Mouse (Mus musculus): Measurements from ENCODE around the gene Col25a1. TPM values are rescaled to one million over a fixed set of nuclear protein-coding genes. Genes with fewer than 3 reads are reported as not detected.

Gene Col25a1
- total RNA-seq, 2 experiments from 2014 or later, result 57.8 to 62.6 TPM

GRCm38 (mm10) chr3:130443842-130444627 lies 312.7 kb downstream of the Col25a1 start:
- no peak for DNase-seq (ENCODE audit: low spot score in 2 of 2)

GRCm38 (mm10) chr3:130449864-130450263 lies 318.6 kb downstream of the Col25a1 start:
- DNase-seq (ENCODE audit: low spot score in 2 of 2), result no peak

GRCm38 (mm10) chr3:130465371-130465770 lies 334.1 kb downstream of the Col25a1 start:
- DNase-seq (ENCODE audit: low spot score in 2 of 2), result peak; percentile 29 to 48

DNA sequence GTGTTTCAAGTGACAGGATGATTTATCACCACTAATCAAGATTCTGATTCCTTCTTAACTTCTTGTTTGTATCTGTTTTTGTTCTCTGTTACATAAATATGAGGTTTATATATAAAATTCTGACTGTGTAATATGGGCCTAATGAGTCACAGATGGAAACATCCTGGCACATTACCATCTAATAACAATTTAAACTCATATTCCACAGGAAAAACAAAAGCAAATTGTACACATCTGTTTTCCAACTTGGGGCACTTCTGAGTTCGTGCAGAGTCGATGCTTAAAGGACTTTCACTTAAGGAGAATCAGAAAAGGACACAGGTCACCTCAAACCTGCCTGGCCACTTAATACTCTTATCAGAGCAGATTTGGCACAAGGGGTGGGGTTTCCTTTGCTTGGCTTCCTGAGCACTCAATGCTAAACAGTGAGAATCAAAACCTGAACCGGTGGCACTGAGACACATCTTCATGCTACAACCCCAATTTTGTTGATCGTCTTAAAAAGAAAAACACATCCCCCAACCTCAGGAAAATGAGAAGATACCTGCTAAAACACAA lies 342.0 kb downstream of the Col25a1 start:
- no peak for DNase-seq (ENCODE audit: low spot score in 2 of 2)

GRCm38 (mm10) chr3:130473970-130474369 lies 342.7 kb downstream of the Col25a1 start:
- no peak for DNase-seq (ENCODE audit: low spot score in 2 of 2)

DNA sequence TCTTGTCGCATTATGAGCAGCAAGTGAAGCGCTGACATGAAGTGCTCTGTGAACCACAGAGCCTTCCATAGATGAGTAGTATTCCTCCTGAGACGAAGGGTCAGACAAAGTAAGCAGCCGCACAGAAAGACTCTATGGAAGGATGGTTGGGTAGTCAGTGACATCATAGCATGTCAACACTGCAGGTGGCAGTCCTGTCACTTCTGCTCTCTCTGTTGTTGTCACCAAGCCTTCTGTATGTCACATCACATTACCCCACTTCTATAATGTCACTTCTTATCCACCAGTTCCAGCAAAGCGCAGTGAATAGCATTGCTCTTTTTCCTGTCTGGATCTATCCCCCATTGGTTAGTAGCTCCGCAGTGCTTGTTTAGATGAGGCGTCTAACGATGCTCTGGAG lies 351.2 kb downstream of the Col25a1 start:
- no peak for DNase-seq (ENCODE audit: low spot score in 2 of 2)

DNA sequence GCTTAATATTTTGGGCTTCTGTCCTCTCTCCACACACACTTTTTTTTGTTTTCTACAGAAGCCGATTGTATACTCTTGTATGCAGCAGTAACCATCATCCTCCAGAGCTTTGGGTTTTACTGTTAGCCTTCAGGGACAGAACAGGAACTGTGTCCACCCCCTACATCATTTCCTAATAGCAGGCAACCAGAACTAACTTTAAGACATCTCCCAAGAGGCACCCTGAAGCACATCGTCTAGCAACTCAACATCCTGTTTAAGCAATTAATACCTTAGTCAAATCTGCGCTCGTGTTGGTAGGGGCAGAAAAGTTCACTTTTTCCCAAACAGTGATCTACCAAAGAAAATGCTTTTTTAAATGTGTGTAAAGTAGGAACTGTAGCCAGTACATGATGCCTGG lies 357.5 kb downstream of the Col25a1 start:
- DNase-seq (ENCODE audit: low spot score in 2 of 2), result no peak

DNA sequence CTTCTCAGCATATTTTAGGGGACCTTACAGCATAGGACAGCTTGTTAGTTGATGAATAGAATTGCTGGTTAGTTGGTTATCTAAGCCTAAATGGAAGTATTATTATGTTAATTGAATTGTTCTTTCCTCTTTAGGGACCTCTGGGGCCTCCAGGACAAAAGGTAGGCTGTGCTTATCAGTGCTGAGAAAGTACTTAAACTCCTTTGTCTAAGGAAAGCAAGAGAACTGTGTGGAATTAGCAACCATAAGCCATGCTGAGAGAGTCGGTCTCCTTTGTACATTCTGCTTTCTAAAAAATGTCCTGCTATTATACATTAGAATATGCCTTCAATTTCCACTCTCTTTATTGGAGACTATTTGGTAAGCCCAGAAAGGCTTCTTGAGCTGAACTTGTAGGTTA lies 362.9 kb downstream of the Col25a1 start:
- no peak for DNase-seq (ENCODE audit: low spot score in 2 of 2)

GRCm38 (mm10) chr3:130494665-130495396 lies 363.5 kb downstream of the Col25a1 start:
- DNase-seq (ENCODE audit: low spot score in 2 of 2), result no peak

GRCm38 (mm10) chr3:130497036-130497435 lies 365.7 kb downstream of the Col25a1 start:
- DNase-seq (ENCODE audit: low spot score in 2 of 2), result no peak

DNA sequence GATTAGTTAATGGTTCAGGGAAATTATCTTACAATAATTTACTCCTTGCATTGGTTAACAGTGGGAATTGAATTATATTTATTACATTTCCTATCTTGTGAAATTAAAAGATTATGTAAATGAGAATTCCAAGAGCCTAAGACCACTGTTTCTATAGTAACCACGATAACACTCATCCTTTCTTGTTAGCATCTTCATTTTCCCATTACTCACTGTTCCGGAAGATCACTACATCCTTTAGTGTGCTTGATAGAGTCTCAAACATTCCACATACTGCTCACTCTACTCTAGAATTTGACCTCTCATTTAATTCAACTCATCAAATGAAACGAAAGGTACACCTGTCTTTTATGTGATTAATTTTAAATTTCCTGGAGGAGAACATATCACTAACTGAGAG lies 370.4 kb downstream of the Col25a1 start:
- no peak for DNase-seq (ENCODE audit: low spot score in 2 of 2)

DNA sequence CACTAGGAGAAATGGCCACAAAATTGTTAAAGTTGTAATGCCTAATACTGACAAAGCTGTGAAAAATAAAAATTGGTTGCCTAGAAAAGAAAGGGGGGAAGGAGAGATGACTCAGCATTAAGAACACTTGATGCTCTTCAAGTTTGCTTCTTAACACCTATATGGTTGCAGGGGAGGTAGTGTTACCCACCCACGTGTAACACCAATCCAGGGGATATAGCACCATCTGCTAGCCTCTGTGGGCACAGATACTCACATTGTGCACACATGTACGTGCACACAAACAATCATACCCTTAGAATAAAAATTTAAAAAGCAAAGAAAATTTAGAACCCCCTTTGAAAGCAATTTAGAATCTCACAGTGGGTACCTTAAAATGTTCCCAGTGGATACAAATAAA lies 377.0 kb downstream of the Col25a1 start:
- no peak for DNase-seq (ENCODE audit: low spot score in 2 of 2)

GRCm38 (mm10) chr3:130518457-130518879 lies 387.2 kb downstream of the Col25a1 start:
- no peak for DNase-seq (ENCODE audit: low spot score in 2 of 2)

GRCm38 (mm10) chr3:130521834-130522476 lies 390.7 kb downstream of the Col25a1 start:
- DNase-seq (ENCODE audit: low spot score in 2 of 2), result no peak

DNA sequence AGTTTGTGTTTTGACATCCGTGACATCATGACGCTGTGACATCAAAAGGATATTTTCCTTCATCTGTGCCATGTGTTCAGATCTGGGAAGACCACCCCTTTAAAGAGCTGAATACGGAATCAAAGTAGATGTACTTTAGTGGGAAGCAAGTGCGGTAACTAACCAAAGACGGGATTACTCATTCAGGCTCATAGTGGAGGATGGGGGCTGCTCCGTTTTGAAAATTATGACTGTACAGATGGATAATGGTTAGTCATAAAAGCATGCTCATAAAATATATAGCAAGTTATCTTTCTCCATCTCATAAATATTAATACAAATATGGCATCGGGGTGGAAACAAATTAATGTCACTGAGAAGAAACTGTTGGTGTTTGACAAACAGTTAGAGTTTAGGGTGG lies 391.7 kb downstream of the Col25a1 start:
- peak in 1 of 2 experiments; percentile 28 for DNase-seq (ENCODE audit: low spot score in 2 of 2)

- DNase-seq (ENCODE audit: low spot score in 2 of 2), result no peak
Measured at GRCm38 (mm10) chr3:130524367-130525137, 393.3 kb downstream of the Col25a1 start.

- DNase-seq (ENCODE audit: low spot score in 2 of 2), result no peak
Measured at GRCm38 (mm10) chr3:130535021-130535420, 403.7 kb downstream of the Col25a1 start.

- peak in 1 of 2 experiments; percentile 59 for DNase-seq (ENCODE audit: low spot score in 2 of 2)
Measured at GRCm38 (mm10) chr3:130541541-130541940, 410.2 kb downstream of the Col25a1 start.

GRCm38 (mm10) chr3:130545995-130546394 lies 414.7 kb downstream of the Col25a1 start:
- no peak for DNase-seq (ENCODE audit: low spot score in 2 of 2)

GRCm38 (mm10) chr3:130549066-130549465 lies 417.8 kb downstream of the Col25a1 start:
- DNase-seq (ENCODE audit: low spot score in 2 of 2), result no peak

DNA sequence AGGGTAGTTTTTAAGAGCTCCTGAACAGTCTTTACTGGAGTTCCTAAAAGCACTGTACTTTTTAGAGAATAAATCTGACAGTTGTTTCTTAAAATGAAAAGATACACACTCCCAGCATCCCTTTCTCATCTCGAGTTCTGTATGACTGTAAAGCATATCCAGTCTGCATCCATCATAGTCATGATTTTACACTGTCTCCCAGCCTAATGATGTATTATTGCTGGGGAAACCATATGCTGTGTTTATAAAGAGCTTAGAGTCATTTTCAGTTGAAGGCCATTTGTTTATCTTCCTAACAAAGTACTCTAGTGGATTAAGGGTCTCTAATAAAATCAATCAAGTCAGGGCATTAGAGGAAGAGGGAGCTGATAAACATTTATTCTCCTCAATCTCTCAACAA lies 425.0 kb downstream of the Col25a1 start:
- no peak for DNase-seq (ENCODE audit: low spot score in 2 of 2)
